Mouse (Mus musculus) embryonic facial prominence, embryonic 10.5 days (tissue): ENCODE data around the gene Gprin1. TPM values are rescaled to one million over a fixed set of nuclear protein-coding genes. Genes with fewer than 3 reads are reported as not detected.
"Not testable (repeated sequence)": the region's sequence is repeated elsewhere in the genome, so short reads cannot be mapped to it uniquely, and the experiment has no call there.

Source experiments
- DNase-seq: peaks from one replicate; pipeline ENCODE4 v3.0.0-alpha.2; 2017; ENCODE audit warnings: low spot score
- H3K27ac ChIP-seq: fragments of 300-500 bp; sonication (generic); replicated peaks from 2 replicates; pipeline ENCODE4 v1.5.1; 2016; ENCODE audit warnings: mild to moderate bottlenecking
- H3K27me3 ChIP-seq: fragments of 300-500 bp; sonication (generic); replicated peaks from 2 replicates; pipeline ENCODE4 v1.6.1; 2016; ENCODE audit warnings: low read depth, mild to moderate bottlenecking; ENCODE audit not compliant: poor library complexity, severe bottlenecking
- H3K36me3 ChIP-seq: fragments of 300-500 bp; sonication (generic); replicated peaks from 2 replicates; pipeline ENCODE4 v1.6.1; 2016; ENCODE audit warnings: mild to moderate bottlenecking, moderate library complexity
- H3K4me1 ChIP-seq: fragments of 300-500 bp; sonication (generic); 2 replicates; pipeline ENCODE4 v1.6.1; 2016
- H3K4me3 ChIP-seq: fragments of 300-500 bp; sonication (generic); 2 replicates; pipeline ENCODE4 v1.5.1; 2016; ENCODE audit warnings: mild to moderate bottlenecking, moderate library complexity
- H3K9me3 ChIP-seq: fragments of 300-500 bp; sonication (generic); 2 replicates; pipeline ENCODE4 v1.6.1; 2016; ENCODE audit warnings: mild to moderate bottlenecking
- WGBS: fragments of 180-500 bp; shearing (Covaris S2); methylation state at CpG from one replicate; pipeline ENCODE4 v1.1.7; 2016; 5-methylcytosine and 5-hydroxymethylcytosine counted together
- polyA plus RNA-seq: library from polyadenylated mRNA; unstranded; fragments of >200 nt; fragmentation: Nextera tagmentation; extraction: Ambion mirVana; gene quantifications from 2 replicates; pipeline ENCODE4 v1.2.1, GENCODE M21; 2016

Gene Gprin1
- 0.66 and 0.94 TPM in 2 replicates for polyA plus RNA-seq

GRCm38 (mm10) chr13:54749864-54750411 is at the start of gene Gprin1:
Gprin1 (minus strand) TSS chr13:54749874.
- Histone ChIP-seq H3K27me3 (peaks cover 84% of the 10 kb centered on the region), H3K36me3 (no peaks in the 10 kb centered on the region), H3K4me1 (peaks cover 22% of the 10 kb centered on the region), H3K27ac (peak within 1 kb of the TSS; percentile 76), H3K4me3 (peak within 1 kb of the TSS; percentile 66), H3K9me3 (no peaks in the 10 kb centered on the region)
- WGBS, result 2% methylated on average over 29 of the region's 29 CpGs
- no peak for DNase-seq

GRCm38 (mm10) chr13:54798740-54799139 is 49.1 kb upstream of the Gprin1 start:
- Histone ChIP-seq H3K4me3 (no peak overlapping the region), H3K27me3 (peaks cover 56% of the 10 kb centered on the region)

GRCm38 (mm10) chr13:54797861-54798643 is 48.4 kb upstream of the Gprin1 start:
- Histone ChIP-seq H3K27me3 (peaks cover 59% of the 10 kb centered on the region), H3K36me3 (no peaks in the 10 kb centered on the region), H3K27ac (no peak overlapping the region), H3K9me3 (no peaks in the 10 kb centered on the region), H3K4me3 (no peak overlapping the region), H3K4me1 (no peaks in the 10 kb centered on the region; the same call in 1 of the 2 replicates)
- WGBS, result 81% methylated on average over 16 of the region's 16 CpGs
- DNase-seq, result no peak

More at GRCm38 (mm10) chr13:54798740-54799139, 49.1 kb upstream of the Gprin1 start:
- DNase-seq, result no peak
- WGBS, result 77% methylated on average over 10 of the region's 10 CpGs
- no peaks in the 10 kb centered on the region for H3K36me3 ChIP-seq
- no peaks in the 10 kb centered on the region; the same call in 1 of the 2 replicates for H3K4me1 ChIP-seq
- H3K9me3 ChIP-seq, result no peaks in the 10 kb centered on the region
- no peak overlapping the region for H3K27ac ChIP-seq

- DNase-seq, result peak; percentile 43
- WGBS, result 40% methylated on average over 4 of the region's 4 CpGs
- peaks cover 66% of the 10 kb centered on the region for H3K27me3 ChIP-seq
These were observed 47.7 kb upstream of the Gprin1 start for GRCm38 (mm10) chr13:54797356-54797755.

GRCm38 (mm10) chr13:54794843-54795242 is 45.2 kb upstream of the Gprin1 start:
- peaks cover 12% of the 10 kb centered on the region for H3K4me1 ChIP-seq
- H3K9me3 ChIP-seq, result no peaks in the 10 kb centered on the region
- H3K27ac ChIP-seq, result no peak overlapping the region
- peaks cover 84% of the 10 kb centered on the region for H3K27me3 ChIP-seq
- H3K4me3 ChIP-seq, result no peak overlapping the region
- WGBS, result 41% methylated on average over 5 of the region's 5 CpGs
- H3K36me3 ChIP-seq, result no peaks in the 10 kb centered on the region
- DNase-seq, result no peak

More at GRCm38 (mm10) chr13:54797356-54797755, 47.7 kb upstream of the Gprin1 start:
- Histone ChIP-seq H3K27ac (no peak overlapping the region), H3K9me3 (no peaks in the 10 kb centered on the region), H3K4me1 (peaks cover 5% of the 10 kb centered on the region), H3K4me3 (no peak overlapping the region), H3K36me3 (no peaks in the 10 kb centered on the region)

GRCm38 (mm10) chr13:54794002-54794577 is 44.4 kb upstream of the Gprin1 start:
- no peaks in the 10 kb centered on the region for H3K36me3 ChIP-seq
- H3K4me1 ChIP-seq, result peaks cover 19% of the 10 kb centered on the region
- H3K9me3 ChIP-seq, result no peaks in the 10 kb centered on the region
- no peak overlapping the region for H3K4me3 ChIP-seq
- DNase-seq, result no peak
- peaks cover 87% of the 10 kb centered on the region for H3K27me3 ChIP-seq
- H3K27ac ChIP-seq, result no peak overlapping the region
- WGBS, result 78% methylated on average over 16 of the region's 16 CpGs

GRCm38 (mm10) chr13:54792259-54793230 is 42.9 kb upstream of the Gprin1 start:
- WGBS, result 17% methylated on average over 21 of the region's 21 CpGs
- peak; percentile 48 for DNase-seq

GRCm38 (mm10) chr13:54789561-54790397 is 40.1 kb upstream of the Gprin1 start:
- Histone ChIP-seq H3K36me3 (no peaks in the 10 kb centered on the region), H3K4me1 (peaks cover 25% of the 10 kb centered on the region), H3K27me3 (peaks cover 76% of the 10 kb centered on the region), H3K9me3 (no peaks in the 10 kb centered on the region), H3K27ac (peak overlapping the region; percentile 59), H3K4me3 (peak overlapping the region; percentile 73)
- peak; percentile 52 for DNase-seq
- 1% methylated on average over 38 of the region's 38 CpGs for WGBS

More at GRCm38 (mm10) chr13:54792259-54793230, 42.9 kb upstream of the Gprin1 start:
- H3K27ac ChIP-seq, result no peak overlapping the region
- 0 out of 2 replicates have a peak overlapping the region, but pooled peaks have one; percentile 4 for H3K4me3 ChIP-seq
- H3K9me3 ChIP-seq, result no peaks in the 10 kb centered on the region
- H3K27me3 ChIP-seq, result peaks cover 86% of the 10 kb centered on the region
- no peaks in the 10 kb centered on the region for H3K36me3 ChIP-seq
- peaks cover 25% of the 10 kb centered on the region for H3K4me1 ChIP-seq

- H3K36me3 ChIP-seq, result no peaks in the 10 kb centered on the region
- H3K4me1 ChIP-seq, result peaks cover 25% of the 10 kb centered on the region
- 2% methylated on average over 49 of the region's 49 CpGs for WGBS
- peaks cover 68% of the 10 kb centered on the region for H3K27me3 ChIP-seq
- no peaks in the 10 kb centered on the region for H3K9me3 ChIP-seq
- H3K27ac ChIP-seq, result peak within 1 kb of the TSS; percentile 59
- H3K4me3 ChIP-seq, result peak within 1 kb of the TSS; percentile 73
- peak; percentile 98 for DNase-seq
These were observed 39.3 kb upstream of the Gprin1 start, which contains the start of gene Tspan17 for GRCm38 (mm10) chr13:54788740-54789560. Tspan17 (plus strand) TSS chr13:54789377.

GRCm38 (mm10) chr13:54787591-54787990 is 37.9 kb upstream of the Gprin1 start:
- H3K27me3 ChIP-seq, result peaks cover 54% of the 10 kb centered on the region
- H3K4me1 ChIP-seq, result peaks cover 22% of the 10 kb centered on the region
- not testable (repeated sequence) for H3K36me3 ChIP-seq, H3K9me3 ChIP-seq, H3K27ac ChIP-seq, H3K4me3 ChIP-seq, DNase-seq
- WGBS, result 92% methylated on average over 2 of the region's 2 CpGs
